Mouse (Mus musculus) E14TG2a.4 (cell line): ENCODE results near the gene 5730522E02Rik.

Experiments used
- H3K27me3 ChIP-seq: 2 replicates; pipeline ENCODE4 v1.6.1; 2014; ENCODE audit warnings: low read length, control low read depth; ENCODE audit not compliant: insufficient read depth
- H3K36me3 ChIP-seq: 2 replicates; pipeline ENCODE4 v1.6.1; 2014; ENCODE audit warnings: low read length, control low read depth; ENCODE audit not compliant: insufficient read depth
- H3K4me1 ChIP-seq: replicated peaks from 2 replicates; pipeline ENCODE4 v1.6.1; 2014; ENCODE audit warnings: low read depth, low read length, control low read depth
- H3K4me3 ChIP-seq: replicated peaks from 2 replicates; pipeline ENCODE4 v1.5.1; 2014; ENCODE audit warnings: mild to moderate bottlenecking, low read length
- H3K9me3 ChIP-seq: 2 replicates; pipeline ENCODE4 v1.6.1; 2014; ENCODE audit warnings: low read length, control low read depth
- CTCF ChIP-seq: conservative IDR thresholded peaks from 2 replicates; pipeline ENCODE4 v1.5.1; 2014; ENCODE audit warnings: low read length
- NANOG ChIP-seq: IDR thresholded peaks from 2 replicates; pipeline ENCODE4 v1.6.1; 2014; ENCODE audit warnings: borderline replicate concordance, low read length, mixed read lengths
- POU5F1 ChIP-seq: IDR thresholded peaks from 2 replicates; pipeline ENCODE4 v1.6.1; 2014; ENCODE audit warnings: low read length, borderline replicate concordance

The 5730522E02Rik gene

GRCm38 (mm10) chr11:26013527-26013926 is 197.0 kb downstream of the 5730522E02Rik start:
- Histone ChIP-seq H3K36me3 (no peaks in the 10 kb centered on the region), H3K4me3 (no peak overlapping the region), H3K9me3 (no peaks in the 10 kb centered on the region), H3K27me3 (no peaks in the 10 kb centered on the region), H3K4me1 (no peaks in the 10 kb centered on the region)
- TF ChIP-seq POU5F1 (no peak), NANOG (no peak), CTCF (no peak)

GRCm38 (mm10) chr11:26004018-26004417 is 206.5 kb downstream of the 5730522E02Rik start:
- H3K4me1 ChIP-seq, result peaks cover 4% of the 10 kb centered on the region; the same call in 1 of the 2 replicates
- no peaks in the 10 kb centered on the region for H3K36me3 ChIP-seq
- H3K27me3 ChIP-seq, result no peaks in the 10 kb centered on the region
- TF ChIP-seq POU5F1, result no peak
- no peak for TF ChIP-seq NANOG
- no peak for TF ChIP-seq CTCF
- no peaks in the 10 kb centered on the region for H3K9me3 ChIP-seq
- no peak overlapping the region for H3K4me3 ChIP-seq

DNA sequence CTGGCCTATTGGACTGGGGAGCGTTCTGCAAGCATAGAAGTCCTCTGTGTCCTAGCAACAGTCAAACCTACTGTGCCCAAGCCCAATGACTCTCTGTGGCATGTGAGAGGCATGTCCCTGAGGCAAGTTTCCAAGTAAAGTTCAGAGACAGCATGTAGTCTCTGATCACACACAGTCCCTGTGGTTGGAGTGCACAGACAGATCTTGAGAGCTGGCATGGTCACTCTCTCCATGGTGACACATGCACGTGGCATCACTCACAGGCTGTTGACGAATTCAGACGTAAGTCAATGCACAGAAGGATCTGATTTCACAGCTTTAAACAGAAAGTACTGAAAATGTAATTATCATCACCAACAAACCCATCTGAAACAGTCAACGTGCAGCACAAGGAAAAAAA is 210.8 kb downstream of the 5730522E02Rik start:
- TF ChIP-seq POU5F1 (no peak), CTCF (no peak), NANOG (no peak)
- Histone ChIP-seq H3K4me1 (peaks cover 30% of the 10 kb centered on the region), H3K27me3 (no peaks in the 10 kb centered on the region), H3K4me3 (no peak overlapping the region), H3K36me3 (no peaks in the 10 kb centered on the region), H3K9me3 (no peaks in the 10 kb centered on the region)

- no peaks in the 10 kb centered on the region for H3K27me3 ChIP-seq
- no peak overlapping the region for H3K4me3 ChIP-seq
- H3K36me3 ChIP-seq, result no peaks in the 10 kb centered on the region
- TF ChIP-seq NANOG (no peak), POU5F1 (no peak), CTCF (no peak)
- H3K4me1 ChIP-seq, result peaks cover 49% of the 10 kb centered on the region
- H3K9me3 ChIP-seq, result no peaks in the 10 kb centered on the region
Observed at GRCm38 (mm10) chr11:25997469-25997868, 213.1 kb downstream of the 5730522E02Rik start.

DNA sequence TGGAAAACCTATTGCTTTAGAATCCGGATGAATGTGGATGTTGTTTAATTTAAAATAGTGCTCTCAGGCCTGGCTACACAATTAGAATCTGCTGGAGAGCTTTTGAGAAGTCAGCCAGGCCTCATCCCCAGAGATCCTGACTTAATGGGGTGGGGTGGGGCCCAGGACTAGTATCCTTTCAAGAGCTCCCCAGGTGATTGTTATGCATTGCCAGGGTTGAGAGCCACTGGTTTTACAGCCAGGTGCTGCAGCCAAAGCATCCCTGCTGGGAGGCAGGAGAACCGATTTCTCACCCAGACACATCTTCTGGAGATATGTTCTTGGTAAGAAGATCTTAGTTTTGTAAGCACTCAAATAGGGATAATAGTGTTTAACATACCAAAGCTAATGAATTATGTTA is 216.4 kb downstream of the 5730522E02Rik start:
- no peak overlapping the region for H3K4me3 ChIP-seq
- no peaks in the 10 kb centered on the region for H3K27me3 ChIP-seq
- peaks cover 44% of the 10 kb centered on the region for H3K4me1 ChIP-seq
- no peaks in the 10 kb centered on the region for H3K9me3 ChIP-seq
- TF ChIP-seq CTCF (no peak), NANOG (peak; percentile 79), POU5F1 (peak; percentile 96)
- no peaks in the 10 kb centered on the region for H3K36me3 ChIP-seq

DNA sequence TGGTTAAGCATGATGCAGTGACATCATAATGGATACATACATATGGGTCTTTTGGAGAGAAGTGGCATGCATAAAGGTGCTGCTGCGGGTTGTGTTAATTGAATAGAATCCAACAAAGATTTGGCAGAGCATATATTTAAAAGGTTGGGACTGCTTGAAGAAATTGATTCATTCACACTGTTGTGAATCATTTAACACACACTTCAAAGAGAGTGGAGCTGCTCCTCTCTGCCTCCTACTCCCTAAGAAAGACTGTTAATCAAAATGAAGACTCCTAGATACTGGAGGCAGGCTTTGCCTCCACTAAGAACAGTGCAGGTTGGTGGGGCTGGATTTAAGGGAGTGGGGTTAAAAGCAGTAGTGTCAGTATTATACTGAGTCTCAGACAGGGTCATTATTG is 218.3 kb downstream of the 5730522E02Rik start:
- Histone ChIP-seq H3K4me1 (peaks cover 42% of the 10 kb centered on the region), H3K27me3 (no peaks in the 10 kb centered on the region), H3K36me3 (no peaks in the 10 kb centered on the region), H3K9me3 (no peaks in the 10 kb centered on the region), H3K4me3 (no peak overlapping the region)
- TF ChIP-seq NANOG, result no peak
- TF ChIP-seq CTCF, result no peak
- no peak for TF ChIP-seq POU5F1

- no peaks in the 10 kb centered on the region for H3K36me3 ChIP-seq
- no peaks in the 10 kb centered on the region for H3K27me3 ChIP-seq
- TF ChIP-seq CTCF (no peak), NANOG (no peak), POU5F1 (no peak)
- no peak overlapping the region for H3K4me3 ChIP-seq
- no peaks in the 10 kb centered on the region for H3K4me1 ChIP-seq
- no peaks in the 10 kb centered on the region for H3K9me3 ChIP-seq
Observed at GRCm38 (mm10) chr11:25978736-25979276, 231.8 kb downstream of the 5730522E02Rik start.

GRCm38 (mm10) chr11:25941504-25941903 is 269.1 kb downstream of the 5730522E02Rik start:
- Histone ChIP-seq H3K4me1 (no peaks in the 10 kb centered on the region), H3K27me3 (no peaks in the 10 kb centered on the region), H3K9me3 (no peaks in the 10 kb centered on the region), H3K4me3 (no peak overlapping the region), H3K36me3 (no peaks in the 10 kb centered on the region)
- TF ChIP-seq NANOG (no peak), CTCF (no peak), POU5F1 (no peak)

GRCm38 (mm10) chr11:25940716-25941294 is 269.8 kb downstream of the 5730522E02Rik start:
- H3K4me1 ChIP-seq, result no peaks in the 10 kb centered on the region
- no peak overlapping the region for H3K4me3 ChIP-seq
- TF ChIP-seq NANOG (no peak), CTCF (no peak), POU5F1 (no peak)
- no peaks in the 10 kb centered on the region for H3K36me3 ChIP-seq
- H3K27me3 ChIP-seq, result no peaks in the 10 kb centered on the region
- H3K9me3 ChIP-seq, result no peaks in the 10 kb centered on the region
